Mouse (Mus musculus): ENCODE data around the gene Gm20388. TPM values are rescaled to one million over a fixed set of nuclear protein-coding genes. Genes with fewer than 3 reads are reported as not detected.

Gm20388 gene
- total and polyA plus RNA-seq, 2 experiments from 2014 or later = 51.3 TPM; not detected in 1

GRCm38 (mm10) chr8:121297299-121297698, 1386.7 kb downstream of the Gm20388 start:
- 71% methylated on average over 9 of the region's 9 CpGs for WGBS
- TF ChIP-seq CTCF (IDR thresholded peaks at IDR 0.05; ENCODE audit: low read depth) = no peak

GRCm38 (mm10) chr8:121300066-121300465, 1389.4 kb downstream of the Gm20388 start:
- no peak for DNase-seq
- no peaks in the 10 kb centered on the region for H3K9me3 ChIP-seq (ENCODE audit: low read length)
- H3K4me1 ChIP-seq (ENCODE audit: insufficient read depth) = peaks cover 15% of the 10 kb centered on the region
- H3K4me3 ChIP-seq (ENCODE audit: low read depth, low read length) = no peak overlapping the region
- H3K9ac ChIP-seq = no peak overlapping the region
- no peak overlapping the region for H3K27ac ChIP-seq (ENCODE audit: low read depth, low read length)
- 57% methylated on average over 4 of the region's 4 CpGs for WGBS
- no peak for ATAC-seq
- H3K36me3 ChIP-seq (ENCODE audit: insufficient read depth) = no peaks in the 10 kb centered on the region
- H3K4me2 ChIP-seq (ENCODE audit: low read depth) = no peak overlapping the region
- H3K27me3 ChIP-seq (ENCODE audit: insufficient read depth, low read length) = no peaks in the 10 kb centered on the region
- no peak for TF ChIP-seq CTCF (IDR thresholded peaks at IDR 0.05; ENCODE audit: low read depth)

More at GRCm38 (mm10) chr8:121297299-121297698, 1386.7 kb downstream of the Gm20388 start:
- Histone ChIP-seq H3K36me3 (ENCODE audit: insufficient read depth) (no peaks in the 10 kb centered on the region), H3K9ac (no peak overlapping the region), H3K27me3 (ENCODE audit: insufficient read depth, low read length) (no peaks in the 10 kb centered on the region), H3K4me1 (ENCODE audit: insufficient read depth) (peaks cover 15% of the 10 kb centered on the region), H3K27ac (ENCODE audit: low read depth, low read length) (peak overlapping the region; percentile 86), H3K9me3 (ENCODE audit: low read length) (no peaks in the 10 kb centered on the region), H3K4me2 (ENCODE audit: low read depth) (no peak overlapping the region), H3K4me3 (ENCODE audit: low read depth, low read length) (no peak overlapping the region)
- ATAC-seq (no peak), DNase-seq (no peak)

- H3K4me3 ChIP-seq (ENCODE audit: low read depth, low read length) = no peak overlapping the region
- H3K27ac ChIP-seq (ENCODE audit: low read depth, low read length) = no peak overlapping the region
- peaks cover 15% of the 10 kb centered on the region for H3K4me1 ChIP-seq (ENCODE audit: insufficient read depth)
- no peaks in the 10 kb centered on the region for H3K36me3 ChIP-seq (ENCODE audit: insufficient read depth)
- ATAC-seq (0 out of 2 replicates have a peak, but pooled peaks have one; percentile 3), DNase-seq (no peak)
- no peaks in the 10 kb centered on the region for H3K27me3 ChIP-seq (ENCODE audit: insufficient read depth, low read length)
- H3K4me2 ChIP-seq (ENCODE audit: low read depth) = peak overlapping the region; percentile 15; the same call in 1 of the 2 replicates
- TF ChIP-seq CTCF (IDR thresholded peaks at IDR 0.05; ENCODE audit: low read depth) = no peak
- 36% methylated on average over 28 of the region's 28 CpGs for WGBS
- no peak overlapping the region for H3K9ac ChIP-seq
- H3K9me3 ChIP-seq (ENCODE audit: low read length) = no peaks in the 10 kb centered on the region
Observed at GRCm38 (mm10) chr8:121300501-121301411, 1390.1 kb downstream of the Gm20388 start.

- no peak for TF ChIP-seq CTCF (IDR thresholded peaks at IDR 0.05; ENCODE audit: low read depth)
- WGBS = 13% methylated on average over 15 of the region's 15 CpGs
- no peak for ATAC-seq
- DNase-seq = no peak
- no peaks in the 10 kb centered on the region for H3K36me3 ChIP-seq (ENCODE audit: insufficient read depth)
- H3K9me3 ChIP-seq (ENCODE audit: low read length) = no peaks in the 10 kb centered on the region
- H3K9ac ChIP-seq = no peak overlapping the region; the same call in 1 of the 2 replicates
- H3K4me1 ChIP-seq (ENCODE audit: insufficient read depth) = peaks cover 10% of the 10 kb centered on the region
- peak overlapping the region; percentile 15; the same call in 1 of the 2 replicates for H3K4me2 ChIP-seq (ENCODE audit: low read depth)
- H3K4me3 ChIP-seq (ENCODE audit: low read depth, low read length) = no peak overlapping the region
- no peak overlapping the region for H3K27ac ChIP-seq (ENCODE audit: low read depth, low read length)
- H3K27me3 ChIP-seq (ENCODE audit: insufficient read depth, low read length) = no peaks in the 10 kb centered on the region
Observed at GRCm38 (mm10) chr8:121301431-121301830, 1390.8 kb downstream of the Gm20388 start.

GRCm38 (mm10) chr8:121301978-121302649, 1391.5 kb downstream of the Gm20388 start:
- 82% methylated on average over 10 of the region's 10 CpGs for WGBS
- H3K36me3 ChIP-seq (ENCODE audit: insufficient read depth) = no peaks in the 10 kb centered on the region
- no peak overlapping the region for H3K4me3 ChIP-seq (ENCODE audit: low read depth, low read length)
- H3K27me3 ChIP-seq (ENCODE audit: insufficient read depth, low read length) = no peaks in the 10 kb centered on the region
- DNase-seq (no peak), ATAC-seq (no peak)
- H3K9ac ChIP-seq = no peak overlapping the region
- H3K4me2 ChIP-seq (ENCODE audit: low read depth) = peak overlapping the region; percentile 15; the same call in 1 of the 2 replicates
- TF ChIP-seq CTCF (IDR thresholded peaks at IDR 0.05; ENCODE audit: low read depth) = no peak
- H3K27ac ChIP-seq (ENCODE audit: low read depth, low read length) = no peak overlapping the region
- H3K4me1 ChIP-seq (ENCODE audit: insufficient read depth) = peaks cover 5% of the 10 kb centered on the region
- H3K9me3 ChIP-seq (ENCODE audit: low read length) = no peaks in the 10 kb centered on the region

- Histone ChIP-seq H3K27ac (ENCODE audit: low read depth, low read length) (no peak overlapping the region), H3K9me3 (ENCODE audit: low read length) (no peaks in the 10 kb centered on the region), H3K27me3 (ENCODE audit: insufficient read depth, low read length) (no peaks in the 10 kb centered on the region), H3K4me3 (ENCODE audit: low read depth, low read length) (no peak overlapping the region), H3K9ac (no peak overlapping the region), H3K4me2 (ENCODE audit: low read depth) (no peak overlapping the region), H3K36me3 (ENCODE audit: insufficient read depth) (no peaks in the 10 kb centered on the region), H3K4me1 (ENCODE audit: insufficient read depth) (no peaks in the 10 kb centered on the region)
- ATAC-seq (peak; percentile 40; the same call in 1 of the 2 replicates), DNase-seq (peak; percentile 76)
- TF ChIP-seq CTCF (IDR thresholded peaks at IDR 0.05; ENCODE audit: low read depth) = no peak
- 49% methylated on average over 7 of the region's 7 CpGs for WGBS
Observed at GRCm38 (mm10) chr8:121307723-121308122, 1397.1 kb downstream of the Gm20388 start.

All from forebrain, postnatal 0 days (tissue).